Mouse (Mus musculus): ENCODE measurements around the gene Yif1a.
A peak's percentile ranks its signal among the peaks of the same experiment; 100 is the strongest.

The Yif1a gene

DNA sequence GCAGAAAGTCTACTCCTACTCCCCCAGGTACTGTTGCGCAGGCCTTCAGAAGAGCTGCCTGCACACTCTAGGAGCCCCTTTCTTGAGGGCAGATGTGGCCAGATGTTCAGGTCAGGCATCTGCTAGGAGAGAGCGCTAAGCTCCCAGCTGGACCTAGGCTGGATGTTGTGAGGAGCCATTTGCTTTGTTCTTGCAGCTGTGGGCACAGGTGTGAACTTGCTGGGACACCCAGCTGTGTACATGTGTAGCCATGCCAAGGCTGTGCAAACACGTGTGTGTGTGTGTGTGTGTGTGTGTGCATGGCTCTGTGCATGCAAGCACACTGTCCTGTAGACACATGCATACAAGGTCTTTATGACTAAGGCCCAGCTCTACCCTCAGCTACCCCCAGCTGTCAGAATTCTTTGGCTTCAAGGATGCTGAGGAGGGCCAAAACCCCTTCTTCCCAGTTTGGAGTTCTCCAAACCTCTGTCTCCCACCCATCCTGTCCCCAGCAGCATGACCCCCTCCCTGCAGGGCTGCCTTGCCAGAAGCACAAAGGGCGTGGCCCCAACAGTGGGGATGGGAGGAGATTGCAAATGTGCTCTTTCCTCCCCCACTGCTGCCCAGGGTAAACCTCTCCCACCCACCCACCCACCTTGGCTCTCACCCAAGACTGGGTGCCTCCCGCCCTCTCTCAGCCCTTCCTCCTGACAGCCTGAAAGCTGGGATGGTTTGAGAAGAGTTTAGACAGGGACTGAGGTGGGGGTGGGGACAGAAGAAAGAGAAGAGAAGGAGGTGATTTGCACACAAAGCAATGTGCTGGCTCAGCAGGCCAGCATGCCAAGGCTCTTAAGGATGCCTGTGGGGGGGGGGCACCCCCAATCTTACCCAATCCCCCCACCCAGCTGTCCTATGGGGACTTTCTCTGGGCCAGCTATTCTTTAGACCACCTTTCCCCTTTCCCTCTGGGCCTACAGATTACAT, 27.7 kb upstream of the Yif1a start:
- no peak for DNase-seq (ENCODE audit: low read depth)

DNA sequence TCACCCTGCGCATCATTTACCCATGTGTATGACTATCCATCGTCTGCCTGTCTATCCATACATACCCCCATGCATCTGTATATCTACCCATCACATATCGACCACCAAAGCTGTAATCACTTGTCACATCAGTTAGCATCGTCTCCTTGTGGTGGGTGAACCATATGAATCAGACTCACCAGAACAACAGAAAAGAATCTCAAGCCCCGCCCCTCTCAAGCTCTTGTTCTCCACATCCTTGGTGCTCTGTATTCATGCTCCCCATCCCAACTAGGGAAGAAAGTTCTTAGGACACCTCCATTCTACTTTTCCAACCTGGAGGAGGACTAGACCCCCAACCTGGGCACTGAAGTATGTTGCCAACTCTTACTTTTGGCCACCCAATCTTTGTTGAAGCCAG, 26.3 kb upstream of the Yif1a start:
- no peak for DNase-seq (ENCODE audit: low read depth)

DNA sequence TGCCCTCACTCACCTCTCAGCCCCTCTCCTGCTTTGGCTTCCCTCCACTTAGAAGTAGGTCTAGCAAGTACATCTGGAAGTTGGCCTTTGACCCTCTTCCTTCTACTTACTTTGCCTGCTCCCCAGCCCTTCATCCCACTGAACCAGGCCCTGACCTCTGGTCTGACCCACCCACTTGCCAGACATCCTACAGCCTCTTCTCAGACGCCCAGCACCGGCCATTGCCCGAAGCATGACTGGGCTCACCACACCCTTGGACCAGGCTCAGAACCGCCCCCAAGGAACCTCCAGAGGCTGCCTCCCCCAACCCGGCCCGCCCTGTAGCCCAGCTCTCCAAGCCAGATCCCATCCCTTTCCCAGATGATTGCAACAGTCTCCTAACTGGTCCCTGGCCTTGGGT, 25.9 kb upstream of the Yif1a start:
- DNase-seq (ENCODE audit: low read depth), result no peak

DNA sequence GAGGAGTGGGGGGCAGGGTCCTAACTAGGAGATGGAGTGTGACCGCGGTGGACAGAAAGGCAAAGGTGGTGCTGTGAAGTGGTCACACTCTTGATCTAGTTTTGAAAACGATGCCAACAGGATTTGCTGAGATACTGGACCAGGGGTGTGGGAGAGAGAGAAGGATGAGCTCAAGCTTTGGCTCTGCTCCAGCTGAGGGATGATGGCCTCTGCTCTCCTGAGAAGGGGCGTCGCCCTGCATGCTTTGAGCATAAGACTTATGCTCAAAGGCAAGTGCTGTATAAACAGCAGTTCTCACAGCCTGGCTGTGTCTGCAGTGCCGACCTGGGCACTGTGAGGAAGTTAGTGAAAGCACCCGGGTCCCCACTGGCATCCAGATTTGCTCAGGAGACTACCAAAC, 23.2 kb upstream of the Yif1a start:
- DNase-seq (ENCODE audit: low read depth), result no peak

DNA sequence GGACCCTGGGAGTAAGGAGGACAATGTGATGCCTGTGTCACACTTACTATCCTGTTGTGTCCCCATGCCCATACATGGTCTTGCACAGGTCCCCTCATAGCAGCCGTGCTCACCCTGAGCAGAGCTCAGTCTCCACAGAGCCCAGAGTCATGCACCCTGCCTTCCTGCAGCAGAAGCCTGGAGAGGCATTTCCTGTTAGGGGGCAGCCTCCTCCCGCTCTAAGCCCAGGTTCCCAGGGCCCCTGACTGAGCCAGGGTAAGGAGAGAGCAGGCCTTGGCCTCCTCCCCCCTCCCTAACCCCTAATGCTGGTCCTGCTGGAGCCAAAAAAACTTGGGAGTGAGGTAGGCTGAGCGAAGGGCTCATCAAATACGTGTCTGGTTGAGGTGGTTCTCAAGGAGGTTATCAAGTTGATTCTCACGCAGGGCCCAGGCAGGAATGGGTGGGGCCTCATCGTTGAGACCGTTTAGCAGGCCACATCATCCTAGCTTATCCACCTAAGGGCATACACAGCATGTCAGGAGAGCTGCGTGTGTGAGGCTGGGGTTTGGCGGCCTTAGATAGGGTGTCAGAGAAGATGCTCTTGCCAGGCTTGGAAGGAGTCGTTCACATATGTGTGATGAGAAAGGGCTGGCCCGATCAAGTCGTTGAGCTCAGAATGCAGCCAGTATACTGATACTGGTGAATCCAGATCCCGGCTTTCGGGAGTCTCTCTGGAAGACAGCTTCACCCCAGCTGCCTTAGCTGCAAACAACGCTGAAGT, 21.1 kb upstream of the Yif1a start:
- no peak for DNase-seq (ENCODE audit: low read depth)

DNA sequence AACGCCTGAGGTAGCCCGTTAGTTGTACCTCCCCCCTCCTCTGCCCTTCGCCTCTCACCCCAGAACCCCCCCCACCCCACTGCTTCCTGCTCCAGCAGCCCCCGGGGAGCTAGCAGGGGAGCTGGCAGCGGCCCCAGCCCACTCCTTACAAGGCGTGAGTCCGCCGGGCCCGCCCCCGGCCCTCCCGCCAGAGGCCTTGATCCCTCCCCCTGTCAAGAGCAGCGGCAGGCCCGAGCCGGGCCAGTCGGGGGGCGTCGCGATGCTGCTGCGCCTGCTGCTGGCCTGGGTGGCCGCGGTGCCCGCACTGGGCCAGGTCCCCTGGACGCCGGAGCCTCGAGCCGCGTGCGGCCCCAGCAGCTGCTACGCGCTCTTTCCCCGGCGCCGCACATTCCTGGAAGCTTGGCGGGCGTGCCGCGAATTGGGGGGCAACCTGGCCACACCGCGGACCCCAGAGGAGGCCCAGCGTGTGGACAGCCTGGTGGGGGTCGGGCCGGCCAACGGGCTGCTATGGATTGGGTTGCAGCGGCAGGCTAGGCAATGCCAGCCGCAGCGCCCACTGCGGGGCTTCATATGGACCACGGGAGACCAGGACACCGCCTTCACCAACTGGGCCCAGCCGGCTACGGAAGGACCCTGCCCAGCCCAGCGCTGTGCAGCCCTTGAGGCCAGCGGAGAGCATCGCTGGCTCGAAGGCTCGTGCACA, 20.3 kb upstream of the Yif1a start, which contains the start of gene Cd248:
Gene Cd248 (plus strand): TSS at position 212 of the 703 bp plus-strand sequence.
- DNase-seq (ENCODE audit: low read depth), result no peak

DNA sequence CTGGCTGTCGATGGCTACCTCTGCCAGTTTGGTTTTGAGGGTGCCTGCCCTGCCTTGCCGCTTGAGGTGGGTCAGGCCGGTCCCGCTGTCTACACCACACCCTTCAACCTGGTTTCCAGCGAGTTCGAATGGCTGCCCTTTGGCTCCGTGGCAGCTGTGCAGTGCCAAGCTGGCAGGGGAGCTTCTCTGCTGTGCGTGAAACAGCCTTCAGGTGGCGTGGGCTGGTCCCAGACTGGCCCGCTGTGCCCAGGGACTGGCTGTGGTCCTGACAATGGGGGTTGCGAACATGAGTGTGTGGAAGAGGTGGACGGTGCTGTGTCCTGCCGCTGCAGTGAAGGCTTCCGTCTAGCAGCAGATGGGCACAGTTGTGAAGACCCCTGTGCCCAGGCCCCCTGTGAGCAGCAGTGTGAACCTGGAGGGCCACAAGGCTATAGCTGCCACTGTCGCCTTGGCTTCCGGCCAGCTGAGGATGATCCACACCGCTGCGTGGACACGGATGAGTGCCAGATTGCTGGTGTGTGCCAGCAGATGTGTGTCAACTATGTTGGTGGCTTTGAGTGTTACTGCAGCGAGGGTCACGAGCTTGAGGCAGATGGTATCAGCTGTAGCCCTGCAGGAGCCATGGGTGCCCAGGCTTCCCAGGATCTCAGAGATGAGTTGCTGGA, 19.6 kb upstream of the Yif1a start:
- DNase-seq (ENCODE audit: low read depth), result no peak

DNA sequence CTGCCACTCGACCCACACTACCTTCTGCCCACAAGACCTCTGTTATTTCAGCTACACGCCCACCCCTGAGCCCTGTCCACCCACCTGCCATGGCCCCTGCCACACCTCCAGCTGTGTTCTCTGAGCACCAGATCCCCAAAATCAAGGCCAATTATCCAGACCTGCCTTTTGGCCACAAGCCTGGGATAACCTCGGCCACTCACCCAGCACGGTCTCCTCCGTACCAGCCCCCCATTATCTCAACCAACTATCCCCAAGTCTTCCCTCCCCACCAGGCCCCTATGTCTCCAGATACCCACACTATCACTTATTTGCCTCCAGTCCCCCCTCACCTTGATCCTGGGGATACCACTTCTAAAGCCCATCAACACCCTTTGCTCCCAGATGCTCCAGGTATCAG, 18.9 kb upstream of the Yif1a start:
- no peak for DNase-seq (ENCODE audit: low read depth)

DNA sequence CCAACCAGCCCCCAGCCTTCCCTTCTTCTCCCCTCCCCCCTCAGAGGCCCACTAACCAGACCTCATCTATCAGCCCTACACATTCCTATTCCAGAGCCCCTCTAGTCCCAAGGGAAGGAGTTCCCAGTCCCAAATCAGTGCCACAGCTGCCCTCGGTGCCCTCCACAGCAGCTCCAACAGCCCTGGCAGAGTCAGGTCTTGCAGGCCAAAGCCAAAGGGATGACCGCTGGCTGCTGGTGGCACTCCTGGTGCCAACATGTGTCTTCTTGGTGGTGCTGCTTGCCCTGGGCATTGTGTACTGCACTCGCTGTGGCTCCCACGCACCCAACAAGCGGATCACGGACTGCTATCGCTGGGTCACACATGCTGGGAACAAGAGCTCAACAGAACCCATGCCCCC, 18.4 kb upstream of the Yif1a start:
- DNase-seq (ENCODE audit: low read depth), result no peak

DNA sequence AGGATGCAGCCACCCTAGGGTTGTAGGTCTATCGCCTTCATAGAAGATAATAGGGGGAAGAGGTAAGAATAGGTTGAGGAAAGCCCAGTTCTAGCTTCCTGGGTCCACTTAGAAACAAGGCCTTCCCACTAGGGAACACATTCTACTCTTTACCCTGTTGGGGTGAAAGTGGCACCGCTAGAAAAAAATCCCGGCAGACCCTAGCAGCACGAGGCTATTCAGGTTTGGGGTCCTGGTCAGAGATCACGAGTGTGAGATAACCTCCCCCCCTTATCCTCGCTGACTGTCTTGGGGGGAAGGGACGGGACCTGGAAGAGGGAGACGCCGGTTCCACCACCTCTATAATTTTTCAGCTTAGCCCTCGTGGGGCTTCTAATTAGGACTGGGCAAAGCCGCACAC, 17.3 kb upstream of the Yif1a start:
- DNase-seq (ENCODE audit: low read depth), result no peak

DNA sequence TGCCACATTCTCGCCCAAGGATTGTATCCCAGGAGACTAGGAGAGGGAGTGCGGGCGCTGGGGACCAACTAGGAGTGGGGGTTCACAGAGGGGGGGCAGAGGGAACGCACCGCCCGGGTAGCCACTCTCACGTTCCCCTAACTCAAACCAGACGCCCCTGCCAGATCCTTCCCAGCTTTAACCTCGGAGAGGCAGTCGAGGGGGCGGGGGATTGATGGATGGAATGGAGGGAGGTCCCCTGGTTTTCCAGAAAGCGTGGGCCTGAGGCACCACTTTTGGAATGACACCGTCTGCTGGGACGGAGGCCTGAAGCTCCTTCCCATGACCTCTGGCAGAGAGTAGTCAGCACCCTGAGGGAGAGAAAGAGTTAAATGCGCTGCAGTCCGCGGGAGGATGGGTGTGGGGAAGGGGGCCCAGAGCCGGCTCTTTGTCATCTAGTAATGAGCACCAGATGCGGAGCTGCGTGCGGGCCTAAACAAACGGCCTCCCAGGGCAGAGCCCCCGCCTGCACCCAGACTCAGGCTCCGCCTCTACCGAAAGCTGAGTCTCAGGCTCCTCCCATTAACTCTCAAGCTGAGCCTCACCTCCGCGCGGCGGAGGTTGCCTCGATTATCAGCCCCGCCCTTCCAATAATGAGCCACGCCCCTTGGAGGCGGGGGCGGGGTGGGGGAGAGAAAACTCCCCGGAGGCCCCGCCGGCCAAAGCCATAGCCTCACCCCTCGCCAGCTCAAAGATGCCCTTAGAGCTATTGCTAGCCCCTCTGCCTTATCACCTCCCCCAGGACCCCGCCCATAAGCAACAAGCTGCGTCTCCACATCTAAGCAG, 16.6 kb upstream of the Yif1a start:
- DNase-seq (ENCODE audit: low read depth), result peak; percentile 69

DNA sequence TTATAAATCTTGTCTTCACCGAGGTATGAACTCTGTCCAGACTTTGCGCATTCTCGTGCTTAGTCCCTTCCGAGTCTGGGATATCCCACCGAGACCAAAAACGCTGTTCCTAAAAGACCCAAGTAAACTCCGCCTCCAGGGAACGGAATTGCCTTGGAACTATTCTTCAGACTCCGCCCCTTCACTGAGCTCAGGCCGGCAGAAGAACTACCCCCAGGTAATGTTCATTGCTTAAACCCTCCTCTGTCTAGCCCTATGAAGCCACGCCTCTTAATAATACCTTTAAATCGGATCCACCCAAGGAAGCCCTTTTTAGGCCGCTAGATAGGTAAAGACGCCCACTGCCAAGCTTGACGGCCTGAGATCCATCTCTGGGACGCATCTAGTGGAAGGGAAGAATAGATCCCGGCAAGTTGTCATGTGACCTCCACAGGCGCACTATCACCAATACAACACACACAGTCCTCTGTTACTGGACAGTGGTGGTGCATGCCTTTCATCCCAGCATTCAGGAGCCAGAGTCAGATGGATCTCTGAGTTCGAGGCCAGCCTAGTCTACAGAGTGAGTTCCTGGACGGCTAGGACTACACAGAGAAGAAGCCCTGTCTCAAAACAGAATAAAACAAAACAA, 15.8 kb upstream of the Yif1a start:
- DNase-seq (ENCODE audit: low read depth), result no peak

DNA sequence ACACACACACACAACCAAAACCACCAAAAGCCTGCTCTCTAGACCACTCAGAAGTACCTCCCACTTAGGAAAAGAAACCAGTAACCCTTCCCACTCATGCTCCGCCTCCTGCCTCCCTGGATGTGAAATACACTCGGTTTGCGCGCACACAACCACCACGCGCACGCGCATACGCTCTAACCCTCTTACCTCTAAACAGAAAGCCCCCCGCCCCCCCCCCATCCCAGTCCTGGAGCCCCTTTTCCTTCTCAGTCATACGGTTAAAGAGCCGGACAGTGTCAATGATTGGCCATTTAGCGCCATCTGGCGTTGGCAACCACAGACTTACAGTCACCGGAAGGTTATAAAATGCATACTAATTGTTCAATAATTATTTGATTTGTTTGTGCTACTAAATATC, 15.3 kb upstream of the Yif1a start:
- DNase-seq (ENCODE audit: low read depth), result peak; percentile 71

DNA sequence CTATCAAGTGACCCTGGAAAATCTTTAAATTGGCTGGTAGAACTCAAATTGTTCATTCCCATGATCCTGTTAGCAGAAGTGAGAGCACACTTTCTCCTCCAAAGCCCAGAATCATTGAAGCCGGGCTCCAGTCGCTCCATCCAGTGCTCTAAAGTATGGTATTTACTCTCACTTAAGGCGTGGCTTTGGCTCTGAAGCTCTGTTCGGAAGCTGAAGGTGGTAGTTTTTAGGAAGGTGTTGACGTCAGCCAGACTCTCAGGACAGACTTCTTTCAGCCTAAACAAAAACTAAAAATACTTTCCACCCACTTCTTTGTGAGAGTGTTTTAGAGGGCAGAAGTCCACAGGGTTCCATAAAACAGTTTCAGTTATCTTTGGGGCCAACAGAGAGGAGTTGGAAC, 14.8 kb upstream of the Yif1a start:
- no peak for DNase-seq (ENCODE audit: low read depth)

DNA sequence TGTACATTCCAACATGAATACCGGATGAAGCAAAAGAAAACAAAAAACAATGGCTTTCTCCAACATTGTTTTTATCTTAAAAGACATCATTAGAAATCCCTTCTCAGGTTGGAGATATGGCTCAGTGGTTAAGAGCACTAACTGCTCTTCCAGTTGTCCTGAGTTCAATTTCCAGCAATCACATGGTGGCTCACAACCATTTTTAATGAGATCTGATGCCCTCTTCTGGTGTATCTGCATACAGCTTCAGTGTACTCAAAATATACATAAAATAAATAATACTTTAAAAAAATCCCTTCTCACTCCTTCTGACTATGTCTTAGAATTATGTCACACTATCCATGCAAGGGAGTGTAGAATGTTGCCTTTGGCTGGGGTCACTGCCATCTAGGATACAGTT, 9.1 kb upstream of the Yif1a start:
- DNase-seq (ENCODE audit: low read depth), result no peak

DNA sequence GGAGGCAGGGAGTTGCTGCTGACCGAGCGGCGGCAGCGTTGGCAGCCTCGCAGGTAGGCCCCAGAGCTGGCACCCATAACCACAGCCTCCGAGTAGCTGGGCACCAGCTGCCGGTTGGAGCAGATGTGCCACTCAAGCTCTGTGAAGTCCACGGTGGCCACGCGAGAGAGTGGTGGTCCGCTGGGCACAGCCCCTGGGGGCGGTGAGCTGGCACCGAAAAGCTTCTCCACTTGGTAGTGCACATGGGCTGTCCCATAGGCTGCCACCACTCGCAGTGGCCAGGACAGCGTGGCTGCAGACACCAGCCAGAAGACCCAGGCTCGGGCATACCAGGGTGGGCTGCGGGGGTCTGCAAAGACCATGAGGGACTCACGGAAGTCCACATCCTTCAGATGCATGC, 6.3 kb upstream of the Yif1a start:
- no peak for DNase-seq (ENCODE audit: low read depth)

DNA sequence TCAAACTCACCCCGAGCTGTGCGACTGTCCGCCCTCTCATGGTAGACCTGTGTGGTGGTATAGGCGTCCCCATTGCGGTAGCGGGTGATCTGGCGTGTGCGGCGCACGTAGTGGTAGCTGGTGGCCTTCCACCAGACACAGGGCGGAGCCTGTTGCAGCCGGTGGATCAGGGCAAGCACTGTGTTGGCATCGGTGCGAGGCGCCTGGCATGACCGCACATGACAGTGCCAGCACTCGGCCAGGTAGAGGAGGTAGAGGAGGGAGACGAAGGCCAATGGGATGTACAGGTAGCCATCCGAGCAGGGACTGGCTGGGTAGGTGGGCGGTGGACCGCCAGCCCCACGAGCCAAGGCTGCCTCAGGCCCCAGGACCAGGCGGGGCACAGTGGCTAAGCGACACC, 5.7 kb upstream of the Yif1a start:
- no peak for DNase-seq (ENCODE audit: low read depth)

DNA sequence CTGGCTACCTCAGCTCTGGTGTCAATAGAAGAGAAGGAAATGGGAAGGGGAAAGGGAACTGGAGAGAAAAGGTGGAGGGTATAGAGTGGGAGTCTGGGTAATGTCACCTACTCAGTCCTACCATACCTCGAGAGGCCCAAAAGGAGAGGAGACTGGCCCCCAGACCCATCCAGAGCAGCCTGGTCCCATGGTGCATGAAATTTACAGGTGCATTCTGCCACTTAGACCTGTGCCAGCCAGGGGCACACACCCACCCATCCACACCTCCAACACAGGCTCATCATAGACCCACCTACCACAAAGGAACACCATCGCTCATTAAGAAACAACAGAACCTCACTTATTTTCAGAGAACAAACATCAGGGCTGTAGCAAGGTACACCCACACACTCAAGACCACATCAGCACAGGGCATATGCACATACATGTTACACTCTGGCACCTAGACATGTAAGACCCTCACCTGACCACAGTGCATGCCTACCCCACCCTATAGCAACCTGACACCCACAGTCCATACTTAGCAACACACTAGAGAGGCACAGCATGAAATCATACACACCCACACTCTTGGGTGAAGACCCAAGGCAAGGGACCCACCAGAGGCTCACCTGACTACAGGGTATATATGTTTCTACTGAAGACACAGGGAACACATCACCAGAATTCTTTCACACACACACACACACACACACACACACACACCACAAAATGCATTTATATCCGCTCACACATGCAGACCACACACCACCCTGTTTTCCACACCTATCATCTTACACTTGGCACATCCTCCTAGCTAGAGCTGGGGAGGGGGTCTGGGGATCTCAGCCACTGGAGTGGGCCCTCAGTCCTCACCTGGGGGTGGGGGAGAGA, 4.1 kb upstream of the Yif1a start:
- DNase-seq (ENCODE audit: low read depth), result no peak

DNA sequence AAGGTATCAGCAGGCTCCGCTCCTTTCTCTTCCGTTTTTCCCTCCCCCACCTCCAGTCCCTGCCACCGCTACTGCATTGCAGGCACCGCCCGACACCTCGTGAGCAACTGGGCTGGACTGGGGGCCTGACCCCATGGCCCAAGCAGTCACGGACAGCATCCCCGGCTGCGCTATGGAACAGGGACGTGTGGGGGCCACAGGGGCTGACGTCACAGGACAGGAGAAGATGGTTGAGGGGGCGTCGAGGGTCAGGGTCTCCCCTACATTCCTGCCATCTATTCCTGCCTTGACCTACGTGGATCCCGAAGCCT, 3.5 kb upstream of the Yif1a start:
- no peak for DNase-seq (ENCODE audit: low read depth)

Data from naive thymus-derived CD4-positive, alpha-beta T cell, adult 2 months (primary cell).